Mouse (Mus musculus) embryonic facial prominence, embryonic 12.5 days (tissue): Measurements from ENCODE around the gene Nxpe4. TPM values are rescaled to one million over a fixed set of nuclear protein-coding genes. Genes with fewer than 3 reads are reported as not detected.

Experiments used
- ATAC-seq: fragments of 200-750 bp; cut with Nextera tagmentation; 2 replicates; pipeline ENCODE4 v1.8.0; 2017; ENCODE audit not compliant: insufficient number of reproducible peaks, insufficient read depth, low FRiP score, low TSS enrichment
- H3K27ac ChIP-seq: fragments of 300-500 bp; sonication (generic); 2 replicates; pipeline ENCODE4 v1.5.1; 2016; ENCODE audit warnings: mild to moderate bottlenecking
- H3K27me3 ChIP-seq: fragments of 300-500 bp; sonication (generic); 2 replicates; pipeline ENCODE4 v1.6.1; 2016; ENCODE audit warnings: mild to moderate bottlenecking, moderate library complexity
- H3K36me3 ChIP-seq: fragments of 300-500 bp; sonication (generic); 2 replicates; pipeline ENCODE4 v1.6.1; 2016; ENCODE audit warnings: mild to moderate bottlenecking
- H3K4me1 ChIP-seq: fragments of 300-500 bp; sonication (generic); 2 replicates; pipeline ENCODE4 v1.6.1; 2016
- H3K4me2 ChIP-seq: fragments of 300-500 bp; sonication (generic); replicated peaks from 2 replicates; pipeline ENCODE4 v1.6.1; 2016; ENCODE audit warnings: mild to moderate bottlenecking, moderate library complexity
- H3K4me3 ChIP-seq: fragments of 300-500 bp; sonication (generic); 2 replicates; pipeline ENCODE4 v1.5.1; 2016; ENCODE audit warnings: mild to moderate bottlenecking
- H3K9ac ChIP-seq: fragments of 300-500 bp; sonication (generic); 2 replicates; pipeline ENCODE4 v1.6.1; 2016; ENCODE audit warnings: mild to moderate bottlenecking, moderate library complexity
- H3K9me3 ChIP-seq: fragments of 300-500 bp; sonication (generic); 2 replicates; pipeline ENCODE4 v1.6.1; 2016; ENCODE audit warnings: mild to moderate bottlenecking, moderate library complexity
- whole genome bisulfite sequencing: fragments of 180-500 bp; shearing (Covaris S2); methylation state at CpG from one replicate; pipeline ENCODE4 v1.1.7; 2016; 5-methylcytosine and 5-hydroxymethylcytosine counted together
- polyA plus RNA-seq: library from polyadenylated mRNA; unstranded; fragments of >200 nt; fragmentation: Nextera tagmentation; extraction: Ambion mirVana; gene quantifications from 2 replicates; pipeline ENCODE4 v1.2.1, GENCODE M21; 2016

Gene Nxpe4
- polyA plus RNA-seq, 1 experiment from 2014 or later, result 7.9 TPM

GRCm38 (mm10) chr9:48340708-48341380 is 179.0 kb downstream of the Nxpe4 start:
- WGBS, result 88% methylated on average over 10 of the region's 10 CpGs
- Histone ChIP-seq H3K4me1 (no peaks in the 10 kb centered on the region), H3K36me3 (no peaks in the 10 kb centered on the region), H3K4me3 (no peak overlapping the region), H3K9ac (no peak overlapping the region), H3K4me2 (no peak overlapping the region), H3K27me3 (no peaks in the 10 kb centered on the region), H3K9me3 (no peaks in the 10 kb centered on the region), H3K27ac (no peak overlapping the region)
- no peak for ATAC-seq

GRCm38 (mm10) chr9:48345456-48345855 is 183.6 kb downstream of the Nxpe4 start:
- no peak overlapping the region for H3K27ac ChIP-seq
- H3K9me3 ChIP-seq, result no peaks in the 10 kb centered on the region
- no peak overlapping the region for H3K9ac ChIP-seq
- H3K4me2 ChIP-seq, result no peak overlapping the region
- no peak overlapping the region for H3K4me3 ChIP-seq
- 78% methylated on average over 9 of the region's 9 CpGs for WGBS
- ATAC-seq, result no peak
- H3K27me3 ChIP-seq, result no peaks in the 10 kb centered on the region
- no peaks in the 10 kb centered on the region for H3K4me1 ChIP-seq
- H3K36me3 ChIP-seq, result no peaks in the 10 kb centered on the region

GRCm38 (mm10) chr9:48345866-48346265 is 184.0 kb downstream of the Nxpe4 start:
- no peak for ATAC-seq
- Histone ChIP-seq H3K4me2 (no peak overlapping the region), H3K27ac (no peak overlapping the region), H3K9ac (no peak overlapping the region), H3K9me3 (no peaks in the 10 kb centered on the region), H3K27me3 (no peaks in the 10 kb centered on the region), H3K4me1 (no peaks in the 10 kb centered on the region), H3K36me3 (no peaks in the 10 kb centered on the region), H3K4me3 (no peak overlapping the region)
- WGBS, result 89% methylated on average over 3 of the region's 3 CpGs

GRCm38 (mm10) chr9:48353148-48353698 is 191.4 kb downstream of the Nxpe4 start, which contains the start of gene Nxpe2:
TSS of gene Nxpe2 (minus strand) at chr9:48353454.
- 38% methylated on average over 2 of the region's 2 CpGs for WGBS
- H3K9ac ChIP-seq, result no peak within 1 kb of the TSS
- H3K27ac ChIP-seq, result peak within 1 kb of the TSS; percentile 41

DNA sequence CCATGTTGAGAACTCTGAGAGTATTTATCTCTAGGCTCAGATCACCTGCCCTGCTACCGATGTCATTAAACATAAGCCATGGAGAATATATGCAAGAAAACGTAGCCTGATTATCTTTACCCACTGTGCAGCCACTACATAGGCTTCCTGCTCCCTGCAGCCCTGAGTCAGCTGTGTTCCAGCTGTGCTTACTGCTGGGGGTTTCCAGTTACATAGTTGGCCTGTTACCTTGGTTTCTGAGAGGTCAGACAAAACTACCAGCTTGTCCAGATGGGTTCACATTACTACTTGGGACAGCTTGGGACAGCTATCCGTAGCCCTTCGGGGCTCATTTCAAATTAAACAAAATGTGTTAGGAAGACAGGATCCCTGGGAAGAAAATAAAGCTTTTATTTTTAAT is 192.3 kb downstream of the Nxpe4 start:
- Histone ChIP-seq H3K9me3 (no peaks in the 10 kb centered on the region), H3K36me3 (no peaks in the 10 kb centered on the region), H3K4me2 (no peak overlapping the region), H3K4me1 (peaks cover 19% of the 10 kb centered on the region), H3K9ac (no peak overlapping the region), H3K27me3 (no peaks in the 10 kb centered on the region), H3K4me3 (no peak overlapping the region), H3K27ac (peak overlapping the region; percentile 41; the same call in 1 of the 2 replicates)
- WGBS, result 28% methylated on average over 4 of the region's 4 CpGs
- ATAC-seq, result no peak

More at GRCm38 (mm10) chr9:48353148-48353698, 191.4 kb downstream of the Nxpe4 start, which contains the start of gene Nxpe2:
- Histone ChIP-seq H3K4me2 (no peak within 1 kb of the TSS), H3K9me3 (no peaks in the 10 kb centered on the region), H3K4me3 (no peak within 1 kb of the TSS), H3K36me3 (no peaks in the 10 kb centered on the region), H3K4me1 (peaks cover 19% of the 10 kb centered on the region), H3K27me3 (no peaks in the 10 kb centered on the region)
- no peak for ATAC-seq

DNA sequence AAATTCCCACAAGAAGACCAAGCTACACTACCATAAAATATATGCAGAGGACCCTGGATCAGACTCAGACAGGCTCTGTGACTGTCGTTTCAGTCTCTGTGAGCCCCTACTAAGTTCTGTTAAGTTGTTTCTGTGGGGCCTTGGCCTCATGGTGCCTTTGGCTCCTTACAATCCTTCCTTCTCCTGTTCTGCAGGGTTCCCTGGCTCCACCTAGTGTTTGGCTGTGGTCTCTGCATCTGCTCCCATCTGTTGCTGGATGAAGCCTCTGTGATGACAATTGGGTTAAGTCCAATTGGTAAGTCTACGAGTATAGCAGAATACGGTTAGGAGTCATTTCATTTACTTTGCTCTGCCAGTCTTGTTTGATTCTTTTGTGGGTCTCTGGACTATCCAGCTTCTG is 193.0 kb downstream of the Nxpe4 start:
- no peak for ATAC-seq
- no peak overlapping the region for H3K9ac ChIP-seq
- no peaks in the 10 kb centered on the region for H3K27me3 ChIP-seq
- H3K4me3 ChIP-seq, result no peak overlapping the region
- H3K4me2 ChIP-seq, result no peak overlapping the region
- WGBS, result 49% methylated on average over 3 of the region's 3 CpGs
- H3K27ac ChIP-seq, result no peak overlapping the region
- no peaks in the 10 kb centered on the region for H3K9me3 ChIP-seq
- H3K36me3 ChIP-seq, result no peaks in the 10 kb centered on the region
- peaks cover 19% of the 10 kb centered on the region for H3K4me1 ChIP-seq

GRCm38 (mm10) chr9:48357097-48357496 is 195.3 kb downstream of the Nxpe4 start:
- peaks cover 21% of the 10 kb centered on the region for H3K4me1 ChIP-seq
- no peak overlapping the region for H3K4me3 ChIP-seq
- H3K27ac ChIP-seq, result no peak overlapping the region
- no peak overlapping the region for H3K9ac ChIP-seq
- no peak for ATAC-seq
- no peaks in the 10 kb centered on the region for H3K9me3 ChIP-seq
- WGBS, result 85% methylated on average over 3 of the region's 3 CpGs
- no peaks in the 10 kb centered on the region for H3K36me3 ChIP-seq
- H3K27me3 ChIP-seq, result no peaks in the 10 kb centered on the region
- no peak overlapping the region for H3K4me2 ChIP-seq

- Histone ChIP-seq H3K27me3 (no peaks in the 10 kb centered on the region), H3K27ac (no peak overlapping the region), H3K9me3 (no peaks in the 10 kb centered on the region), H3K36me3 (no peaks in the 10 kb centered on the region), H3K4me2 (no peak overlapping the region), H3K4me1 (peaks cover 7% of the 10 kb centered on the region), H3K9ac (no peak overlapping the region), H3K4me3 (no peak overlapping the region)
- ATAC-seq, result no peak
- WGBS, result 72% methylated on average over 4 of the region's 4 CpGs
Observed at GRCm38 (mm10) chr9:48360826-48361225, 199.0 kb downstream of the Nxpe4 start.

- no peak overlapping the region for H3K9ac ChIP-seq
- H3K9me3 ChIP-seq, result no peaks in the 10 kb centered on the region
- H3K36me3 ChIP-seq, result no peaks in the 10 kb centered on the region
- no peak overlapping the region for H3K4me2 ChIP-seq
- ATAC-seq, result no peak
- peaks cover 7% of the 10 kb centered on the region for H3K4me1 ChIP-seq
- WGBS, result 49% methylated on average over 14 of the region's 14 CpGs
- no peak overlapping the region for H3K4me3 ChIP-seq
- no peaks in the 10 kb centered on the region for H3K27me3 ChIP-seq
- no peak overlapping the region for H3K27ac ChIP-seq
Observed at GRCm38 (mm10) chr9:48361815-48362631, 200.2 kb downstream of the Nxpe4 start.

DNA sequence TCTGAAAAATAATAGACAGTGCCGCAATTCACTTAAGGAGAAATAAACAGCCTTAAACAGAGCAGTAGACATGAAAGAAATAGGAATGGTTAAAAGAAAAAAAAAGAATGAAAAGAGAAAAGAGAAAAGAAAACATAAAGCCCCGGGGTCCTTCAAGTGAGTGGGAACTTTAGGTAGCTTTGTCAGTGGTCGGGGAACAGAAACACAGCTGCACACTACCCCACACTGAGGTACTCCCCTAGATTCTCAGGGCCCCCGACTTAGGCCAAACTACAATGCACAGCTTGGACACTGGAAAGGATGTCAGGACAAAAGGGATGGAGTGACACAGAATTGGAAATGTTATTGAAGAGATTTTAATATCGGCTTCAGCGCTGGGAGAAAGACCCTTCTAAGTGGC is 200.9 kb downstream of the Nxpe4 start:
- Histone ChIP-seq H3K4me2 (no peak overlapping the region), H3K27me3 (no peaks in the 10 kb centered on the region), H3K4me1 (peaks cover 7% of the 10 kb centered on the region), H3K36me3 (no peaks in the 10 kb centered on the region), H3K9me3 (no peaks in the 10 kb centered on the region), H3K9ac (no peak overlapping the region), H3K27ac (no peak overlapping the region), H3K4me3 (no peak overlapping the region)
- WGBS, result 73% methylated on average over 6 of the region's 6 CpGs
- no peak for ATAC-seq

GRCm38 (mm10) chr9:48373232-48373878 is 211.5 kb downstream of the Nxpe4 start:
- no peak for ATAC-seq
- H3K27me3 ChIP-seq, result no peaks in the 10 kb centered on the region
- H3K9ac ChIP-seq, result no peak overlapping the region
- H3K4me1 ChIP-seq, result no peaks in the 10 kb centered on the region
- H3K4me2 ChIP-seq, result no peak overlapping the region
- H3K4me3 ChIP-seq, result no peak overlapping the region
- 65% methylated on average over 4 of the region's 4 CpGs for WGBS
- no peaks in the 10 kb centered on the region for H3K36me3 ChIP-seq
- H3K9me3 ChIP-seq, result no peaks in the 10 kb centered on the region
- no peak overlapping the region for H3K27ac ChIP-seq
